Mouse (Mus musculus) G1E (cell line): ENCODE measurements at regions not wholly inside any gene's neighbourhood (a gene's known extent, or its start where the extent isn't known, plus 50 kb on each side); places are given as distances from the start of the nearest gene placed in this dataset.
A peak's percentile ranks its signal among the peaks of the same experiment; 100 is the strongest.

Experiments
- CTCF ChIP-seq: IDR thresholded peaks from 2 replicates; pipeline ENCODE4 v1.5.1; 2012; ENCODE audit warnings: low read depth, low read length, inconsistent platforms, mixed read lengths
- GATA1 ChIP-seq: IDR thresholded peaks from 2 replicates; pipeline ENCODE4 v1.6.1; 2012; ENCODE audit warnings: borderline replicate concordance, low read length, inconsistent platforms, mixed read lengths
- GATA2 ChIP-seq: IDR thresholded peaks from 2 replicates; pipeline ENCODE4 v1.6.1; 2012; ENCODE audit warnings: low read depth, low read length, inconsistent platforms, borderline replicate concordance
- POLR2AphosphoS5 ChIP-seq: IDR thresholded peaks from 2 replicates; pipeline ENCODE4 v1.6.1; 2012; ENCODE audit warnings: low read depth, low read length, inconsistent platforms; ENCODE audit not compliant: insufficient replicate concordance
- TAL1 ChIP-seq: conservative IDR thresholded peaks from 2 replicates; pipeline ENCODE4 v1.6.1; 2012; ENCODE audit warnings: low read depth, low read length, inconsistent platforms, mixed read lengths

DNA sequence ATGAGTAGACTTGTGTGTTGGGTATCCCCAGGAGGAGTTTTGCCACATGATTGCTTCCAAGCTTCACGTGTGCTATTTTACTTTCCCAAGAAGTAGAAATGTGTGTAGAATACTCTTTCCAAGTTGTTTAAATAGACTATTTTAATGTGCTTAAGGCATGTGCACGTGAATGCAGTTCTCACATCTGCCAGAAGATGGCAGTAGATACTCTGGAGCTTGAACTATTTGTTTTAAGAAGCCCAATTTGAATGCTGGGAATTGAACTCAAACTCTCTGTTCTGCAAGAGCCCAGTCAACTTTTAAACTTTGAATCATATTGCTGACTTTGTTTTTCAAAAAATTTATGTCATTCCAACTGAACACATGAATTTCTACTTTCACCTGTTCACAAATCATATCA, 431.3 kb upstream of the Reg3g start:
- no peak for TF ChIP-seq POLR2AphosphoS5
- 0 out of 2 replicates have a peak, but pooled peaks have one; percentile 38 for TF ChIP-seq CTCF
- no peak for TF ChIP-seq TAL1
- TF ChIP-seq GATA1 = no peak
- TF ChIP-seq GATA2 = no peak
